Mouse (Mus musculus) limb, embryonic 15.5 days (tissue): Measurements from ENCODE around the gene Ccnk. TPM values are rescaled to one million over a fixed set of nuclear protein-coding genes. Genes with fewer than 3 reads are reported as not detected.

Source experiments
- ATAC-seq: fragments of 200-750 bp; cut with Nextera tagmentation; 2 replicates; pipeline ENCODE4 v1.8.0; 2017; ENCODE audit warnings: low read depth, moderate TSS enrichment; ENCODE audit not compliant: insufficient number of reproducible peaks, low FRiP score, low TSS enrichment
- H3K27ac ChIP-seq: fragments of 300-500 bp; sonication (generic); 2 replicates; pipeline ENCODE4 v1.5.1; 2015; ENCODE audit warnings: moderate library complexity, mild to moderate bottlenecking, inconsistent platforms
- H3K27me3 ChIP-seq: fragments of 300-500 bp; sonication (generic); 2 replicates; pipeline ENCODE4 v1.6.1; 2015; ENCODE audit warnings: inconsistent platforms
- H3K36me3 ChIP-seq: fragments of 300-500 bp; sonication (generic); 2 replicates; pipeline ENCODE4 v1.6.1; 2015; ENCODE audit warnings: inconsistent platforms
- H3K4me1 ChIP-seq: fragments of 300-500 bp; sonication (generic); 2 replicates; pipeline ENCODE4 v1.6.1; 2015; ENCODE audit warnings: inconsistent platforms
- H3K4me2 ChIP-seq: fragments of 300-500 bp; sonication (generic); 2 replicates; pipeline ENCODE4 v1.6.1; 2015; ENCODE audit warnings: mild to moderate bottlenecking, inconsistent platforms
- H3K4me3 ChIP-seq: fragments of 300-500 bp; sonication (generic); 2 replicates; pipeline ENCODE4 v1.5.1; 2015; ENCODE audit warnings: mild to moderate bottlenecking, inconsistent platforms
- H3K9ac ChIP-seq: fragments of 300-500 bp; sonication (generic); 2 replicates; pipeline ENCODE4 v1.6.1; 2015; ENCODE audit warnings: inconsistent platforms
- H3K9me3 ChIP-seq: fragments of 300-500 bp; sonication (generic); 2 replicates; pipeline ENCODE4 v1.6.1; 2016; ENCODE audit warnings: inconsistent platforms
- WGBS: fragments of 180-500 bp; shearing (Covaris S2); methylation state at CpG from one replicate; pipeline ENCODE4 v1.1.7; 2015; 5-methylcytosine and 5-hydroxymethylcytosine counted together
- polyA plus RNA-seq: library from polyadenylated mRNA; unstranded; fragments of >200 nt; fragmentation: Nextera tagmentation; extraction: Ambion mirVana; gene quantifications from 2 replicates; pipeline ENCODE4 v1.2.1, GENCODE M21; 2015

The Ccnk gene
- polyA plus RNA-seq, 1 experiment from 2014 or later, result 3.4 TPM

DNA sequence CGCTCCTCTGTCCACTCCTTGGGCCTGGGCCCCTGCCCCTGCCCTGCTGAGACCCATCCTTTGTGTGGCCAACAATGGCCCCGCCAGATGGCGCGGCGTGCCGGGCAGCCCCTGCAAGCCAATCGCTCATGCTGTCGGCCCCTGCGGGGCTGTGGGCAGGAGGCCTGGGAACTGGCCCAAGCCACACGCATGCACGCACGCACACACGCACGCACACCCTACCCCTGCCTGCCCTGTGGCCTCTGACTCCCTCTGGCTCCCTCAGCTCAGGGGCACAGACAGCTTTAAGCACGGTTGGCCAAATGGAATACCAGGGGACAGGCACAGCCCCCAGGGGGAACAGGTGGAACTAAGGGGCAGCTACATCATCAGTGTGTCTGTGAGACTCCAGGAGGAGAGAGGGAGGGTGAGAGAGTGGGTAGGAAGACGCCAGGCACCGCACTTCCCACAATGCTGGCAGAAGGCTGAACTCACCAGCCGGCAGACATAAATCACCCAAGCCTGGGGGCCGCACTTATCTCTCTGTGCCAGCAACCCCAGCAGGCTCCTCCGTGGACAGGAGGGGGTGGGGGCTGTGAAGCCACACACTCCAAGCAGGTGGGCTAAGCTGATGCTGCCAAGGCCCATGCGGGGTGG lies 61.7 kb downstream of the Ccnk start:
- no peaks in the 10 kb centered on the region for H3K27me3 ChIP-seq

DNA sequence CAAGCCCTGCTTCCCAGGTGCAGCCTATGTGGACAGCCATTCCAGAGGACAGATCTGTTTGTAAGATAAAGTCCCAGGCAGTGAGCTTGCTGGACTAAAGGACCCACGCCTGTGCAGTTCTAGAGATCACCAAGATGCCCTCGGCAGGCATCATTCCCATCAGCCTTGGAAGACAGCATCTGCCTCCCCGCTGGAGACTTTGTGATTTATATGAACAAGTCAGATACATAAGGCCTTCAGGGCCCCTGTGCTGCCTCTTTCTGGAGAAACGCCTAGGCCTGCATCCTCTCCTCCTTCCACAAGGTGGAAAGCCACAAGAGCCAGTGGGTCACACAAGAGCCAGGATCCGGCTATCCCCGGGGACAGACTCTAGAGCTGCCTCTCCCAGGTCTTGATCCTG lies 62.2 kb downstream of the Ccnk start:
- peaks cover 76% of the 10 kb centered on the region for H3K4me1 ChIP-seq
- no peak overlapping the region for H3K9ac ChIP-seq
- WGBS, result 51% methylated on average over 6 of the region's 6 CpGs
- H3K9me3 ChIP-seq, result no peaks in the 10 kb centered on the region
- no peaks in the 10 kb centered on the region for H3K27me3 ChIP-seq
- no peak overlapping the region; the same call in 1 of the 2 replicates for H3K27ac ChIP-seq
- H3K36me3 ChIP-seq, result no peaks in the 10 kb centered on the region
- H3K4me3 ChIP-seq, result no peak overlapping the region
- no peak for ATAC-seq
- H3K4me2 ChIP-seq, result no peak overlapping the region

More for the DNA sequence above, 61.7 kb downstream of the Ccnk start:
- no peak overlapping the region for H3K4me3 ChIP-seq
- no peak overlapping the region for H3K27ac ChIP-seq
- no peak overlapping the region for H3K9ac ChIP-seq
- H3K4me2 ChIP-seq, result no peak overlapping the region
- no peak for ATAC-seq
- no peaks in the 10 kb centered on the region for H3K9me3 ChIP-seq
- H3K4me1 ChIP-seq, result peaks cover 77% of the 10 kb centered on the region
- WGBS, result 26% methylated on average over 21 of the region's 21 CpGs
- H3K36me3 ChIP-seq, result no peaks in the 10 kb centered on the region

DNA sequence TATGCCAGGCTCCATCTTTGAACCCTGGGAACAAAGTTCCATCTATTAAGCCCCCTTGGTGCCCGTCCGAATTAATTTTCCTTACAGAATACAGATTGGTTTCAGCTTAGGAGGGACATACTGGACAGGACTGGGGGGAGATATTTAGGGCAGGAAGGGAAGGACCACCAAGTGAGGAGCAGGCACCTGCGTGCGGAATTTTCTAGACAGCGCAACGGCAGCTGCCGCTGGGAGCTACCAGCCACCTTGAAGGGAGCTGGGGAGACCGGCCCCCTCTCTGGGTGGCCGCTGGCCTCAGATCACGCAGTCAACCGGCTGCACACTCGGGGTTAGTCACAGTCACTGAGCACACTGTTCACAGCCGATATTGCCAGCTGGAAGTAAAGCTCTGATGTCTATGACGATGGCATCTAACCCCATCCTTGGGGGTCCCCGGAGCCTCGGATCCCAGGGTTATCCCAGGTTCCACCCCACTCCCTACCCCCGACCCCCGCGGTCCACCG lies 62.9 kb downstream of the Ccnk start:
- WGBS, result 80% methylated on average over 20 of the region's 20 CpGs
- Histone ChIP-seq H3K9ac (no peak overlapping the region), H3K36me3 (no peaks in the 10 kb centered on the region), H3K4me2 (no peak overlapping the region), H3K27me3 (no peaks in the 10 kb centered on the region), H3K4me1 (peaks cover 75% of the 10 kb centered on the region), H3K27ac (no peak overlapping the region), H3K4me3 (no peak overlapping the region), H3K9me3 (no peaks in the 10 kb centered on the region)
- ATAC-seq, result no peak

DNA sequence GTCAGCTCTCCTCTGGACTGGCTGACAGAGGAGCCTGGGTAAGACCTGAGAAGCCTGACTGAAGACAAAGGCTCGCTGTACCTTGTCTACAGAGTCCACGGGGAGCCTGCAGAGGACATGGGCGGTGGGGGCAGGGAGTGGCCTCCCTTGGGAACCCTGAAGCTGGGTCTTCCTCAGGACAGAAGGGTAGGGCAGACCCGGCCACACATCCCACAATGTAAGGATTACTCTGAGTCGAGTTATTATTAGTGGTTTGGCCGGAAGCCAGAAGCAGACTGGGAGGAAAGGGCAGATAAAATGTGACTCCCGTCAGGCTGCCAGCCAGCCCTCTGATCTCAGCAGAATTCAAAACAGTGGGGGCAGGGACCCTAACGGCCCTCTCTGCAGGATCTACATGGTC lies 65.4 kb downstream of the Ccnk start:
- 0 out of 2 replicates have a peak, but pooled peaks have one; percentile 38 for ATAC-seq
- no peak overlapping the region for H3K9ac ChIP-seq

DNA sequence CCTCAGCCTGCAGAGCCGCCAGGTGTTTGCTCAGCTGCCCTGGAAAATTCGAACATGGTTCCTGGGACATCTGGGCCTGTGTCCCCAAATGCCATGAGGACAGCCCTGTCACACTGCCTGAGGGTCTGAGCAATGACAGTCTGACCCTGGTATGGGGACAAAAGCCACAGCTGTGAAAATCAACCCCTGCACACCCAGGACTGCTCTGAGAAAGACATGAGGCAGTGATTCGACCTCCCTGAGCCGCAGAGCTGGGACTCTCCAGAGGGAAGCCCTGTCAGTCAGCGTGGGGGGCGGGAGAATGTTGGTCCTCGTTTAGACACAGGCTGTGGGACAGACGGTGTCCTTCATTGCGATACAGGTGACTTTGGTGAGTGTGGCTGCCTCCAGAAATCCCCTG lies 66.2 kb downstream of the Ccnk start:
- H3K36me3 ChIP-seq, result no peaks in the 10 kb centered on the region
- H3K27ac ChIP-seq, result no peak overlapping the region
- H3K27me3 ChIP-seq, result no peaks in the 10 kb centered on the region
- 56% methylated on average over 9 of the region's 9 CpGs for WGBS
- H3K4me1 ChIP-seq, result peaks cover 65% of the 10 kb centered on the region
- H3K9ac ChIP-seq, result no peak overlapping the region
- H3K4me2 ChIP-seq, result no peak overlapping the region
- no peaks in the 10 kb centered on the region for H3K9me3 ChIP-seq
- no peak overlapping the region for H3K4me3 ChIP-seq
- no peak for ATAC-seq

More for the DNA sequence above, 65.4 kb downstream of the Ccnk start:
- WGBS, result 9% methylated on average over 8 of the region's 8 CpGs
- Histone ChIP-seq H3K4me3 (no peak overlapping the region), H3K9me3 (no peaks in the 10 kb centered on the region), H3K4me1 (peaks cover 66% of the 10 kb centered on the region), H3K4me2 (no peak overlapping the region), H3K36me3 (no peaks in the 10 kb centered on the region), H3K27ac (no peak overlapping the region), H3K27me3 (no peaks in the 10 kb centered on the region)

DNA sequence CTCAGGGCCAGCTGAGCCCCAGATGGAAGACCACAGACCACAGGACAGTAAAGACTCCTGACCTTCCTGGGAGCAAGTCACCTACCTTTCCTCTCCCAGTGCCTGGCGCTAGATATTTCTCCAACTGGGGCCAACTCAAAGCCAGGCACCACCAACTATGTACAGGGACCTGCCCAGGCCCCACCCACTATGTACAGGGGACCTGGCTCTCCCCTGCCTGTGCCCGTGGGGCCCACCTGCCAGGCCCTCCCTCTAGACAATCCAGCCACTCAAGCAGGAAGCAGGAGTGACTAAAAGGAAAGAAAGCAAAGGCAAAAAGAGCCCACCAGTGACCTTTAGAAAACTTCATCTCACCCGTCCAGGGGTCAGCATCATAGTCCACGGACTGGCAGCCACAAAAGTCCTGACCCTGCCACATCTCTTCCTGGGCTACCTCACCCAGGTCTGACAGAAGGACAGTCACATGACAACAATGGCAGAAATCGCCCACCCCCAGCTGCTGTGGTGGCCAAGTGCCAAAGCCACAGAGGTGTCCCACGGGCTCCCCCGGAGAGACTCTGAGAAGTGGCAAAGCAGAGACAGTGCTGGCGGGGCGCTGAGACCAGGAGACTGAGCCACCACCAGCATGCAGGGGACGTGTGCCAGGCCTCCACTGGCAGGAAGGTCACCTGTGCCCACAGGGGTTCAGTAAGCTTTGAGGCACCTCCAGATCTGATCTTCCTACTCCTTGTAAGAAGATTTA lies 67.6 kb downstream of the Ccnk start:
- Histone ChIP-seq H3K27me3 (no peaks in the 10 kb centered on the region), H3K4me1 (peaks cover 56% of the 10 kb centered on the region)

DNA sequence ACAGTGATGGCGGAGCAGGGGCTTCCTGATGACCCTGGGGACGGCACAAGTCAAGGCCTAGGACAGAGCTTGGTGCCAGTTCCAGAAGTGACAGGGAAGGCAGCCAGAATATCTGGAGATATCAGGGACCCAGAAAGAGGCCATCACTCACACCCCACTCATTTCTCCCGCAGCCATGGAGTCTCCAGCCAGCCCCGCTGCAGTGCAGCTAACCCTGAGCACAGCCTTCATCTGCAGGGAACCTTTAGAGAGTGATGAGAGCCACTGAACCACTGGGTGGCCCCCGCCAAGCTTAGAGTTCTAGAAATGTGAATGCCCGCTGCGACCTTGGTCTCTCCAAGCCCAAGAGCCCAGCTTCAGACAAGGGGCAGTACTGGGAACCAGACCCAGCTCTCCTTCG lies 69.6 kb downstream of the Ccnk start:
- no peak for ATAC-seq
- H3K9me3 ChIP-seq, result no peaks in the 10 kb centered on the region
- H3K4me3 ChIP-seq, result no peak overlapping the region
- no peak overlapping the region for H3K27ac ChIP-seq
- WGBS, result 96% methylated on average over 8 of the region's 8 CpGs
- H3K27me3 ChIP-seq, result no peaks in the 10 kb centered on the region
- no peak overlapping the region for H3K9ac ChIP-seq
- H3K4me1 ChIP-seq, result peaks cover 75% of the 10 kb centered on the region
- H3K36me3 ChIP-seq, result no peaks in the 10 kb centered on the region
- H3K4me2 ChIP-seq, result no peak overlapping the region

More for the DNA sequence above, 67.6 kb downstream of the Ccnk start:
- 72% methylated on average over 10 of the region's 10 CpGs for WGBS
- Histone ChIP-seq H3K4me2 (no peak overlapping the region), H3K27ac (no peak overlapping the region), H3K4me3 (no peak overlapping the region), H3K9me3 (no peaks in the 10 kb centered on the region), H3K36me3 (no peaks in the 10 kb centered on the region), H3K9ac (no peak overlapping the region)
- no peak for ATAC-seq

DNA sequence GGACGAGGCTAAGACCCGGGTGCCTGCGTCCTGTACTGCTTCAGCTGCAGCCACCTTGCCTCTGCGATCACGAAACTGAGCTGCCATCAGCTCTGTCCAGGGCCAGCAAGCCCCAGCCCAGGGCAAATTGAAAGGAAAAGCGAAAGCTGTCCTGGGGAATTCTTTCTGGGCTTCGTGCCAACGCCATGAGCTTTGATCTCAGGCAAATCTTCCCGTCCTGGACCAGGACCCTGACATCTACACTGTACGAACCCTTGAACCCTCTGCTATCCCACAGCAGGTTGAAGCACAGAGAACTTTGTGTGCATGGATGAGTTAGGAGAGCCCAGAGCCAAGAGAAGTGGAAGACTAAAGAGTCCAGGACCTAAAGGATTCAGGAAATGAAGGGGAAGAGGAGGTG lies 70.1 kb downstream of the Ccnk start:
- no peak overlapping the region for H3K4me2 ChIP-seq
- no peaks in the 10 kb centered on the region for H3K36me3 ChIP-seq
- H3K27me3 ChIP-seq, result no peaks in the 10 kb centered on the region
- no peak overlapping the region for H3K27ac ChIP-seq
- no peak overlapping the region for H3K9ac ChIP-seq
- no peak for ATAC-seq
- 62% methylated on average over 10 of the region's 10 CpGs for WGBS
- no peak overlapping the region for H3K4me3 ChIP-seq
- no peaks in the 10 kb centered on the region for H3K9me3 ChIP-seq
- peaks cover 72% of the 10 kb centered on the region for H3K4me1 ChIP-seq

DNA sequence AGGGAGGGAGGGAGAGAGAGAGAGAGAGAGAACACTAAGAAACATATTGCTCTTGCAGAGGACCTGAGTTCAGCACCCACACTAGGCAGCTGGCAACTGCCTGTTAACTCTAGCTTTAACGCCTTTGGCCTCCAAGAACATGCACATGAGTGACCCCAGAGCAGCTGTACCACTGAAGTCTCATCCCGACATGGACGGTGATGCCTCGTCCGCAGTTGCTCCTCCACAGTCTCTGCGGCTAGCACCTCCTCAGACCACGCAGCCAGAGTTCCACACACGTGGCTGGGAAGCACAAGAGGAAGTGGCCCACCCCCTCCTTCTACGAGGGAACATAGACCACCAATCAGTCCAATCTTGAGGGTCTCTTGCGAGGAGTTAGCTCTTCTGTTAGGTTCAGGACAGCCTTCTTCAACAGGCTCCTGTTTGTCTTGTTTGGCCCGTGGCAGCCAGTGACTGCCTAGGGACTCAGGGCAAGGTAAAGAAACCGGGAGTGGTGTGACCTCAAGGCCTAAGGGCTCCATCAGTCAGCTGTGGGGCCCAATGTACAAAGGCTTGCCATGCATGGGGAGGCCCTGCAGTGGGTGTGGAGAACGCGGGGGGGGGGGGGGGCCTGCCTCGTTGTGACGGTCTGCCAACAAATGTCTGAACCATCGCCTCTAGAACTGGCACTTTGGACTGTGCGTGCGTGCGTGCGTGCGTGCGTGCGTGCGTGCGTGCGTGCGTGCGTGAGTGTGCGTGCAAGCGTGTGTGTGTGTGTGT lies 71.8 kb downstream of the Ccnk start:
- ATAC-seq, result no peak
- no peak overlapping the region for H3K4me2 ChIP-seq
- WGBS, result 86% methylated on average over 31 of the region's 31 CpGs
- H3K36me3 ChIP-seq, result no peaks in the 10 kb centered on the region
- no peaks in the 10 kb centered on the region for H3K9me3 ChIP-seq
- H3K9ac ChIP-seq, result no peak overlapping the region
- no peak overlapping the region for H3K4me3 ChIP-seq
- H3K27ac ChIP-seq, result no peak overlapping the region
- no peaks in the 10 kb centered on the region for H3K27me3 ChIP-seq
- H3K4me1 ChIP-seq, result peaks cover 63% of the 10 kb centered on the region

DNA sequence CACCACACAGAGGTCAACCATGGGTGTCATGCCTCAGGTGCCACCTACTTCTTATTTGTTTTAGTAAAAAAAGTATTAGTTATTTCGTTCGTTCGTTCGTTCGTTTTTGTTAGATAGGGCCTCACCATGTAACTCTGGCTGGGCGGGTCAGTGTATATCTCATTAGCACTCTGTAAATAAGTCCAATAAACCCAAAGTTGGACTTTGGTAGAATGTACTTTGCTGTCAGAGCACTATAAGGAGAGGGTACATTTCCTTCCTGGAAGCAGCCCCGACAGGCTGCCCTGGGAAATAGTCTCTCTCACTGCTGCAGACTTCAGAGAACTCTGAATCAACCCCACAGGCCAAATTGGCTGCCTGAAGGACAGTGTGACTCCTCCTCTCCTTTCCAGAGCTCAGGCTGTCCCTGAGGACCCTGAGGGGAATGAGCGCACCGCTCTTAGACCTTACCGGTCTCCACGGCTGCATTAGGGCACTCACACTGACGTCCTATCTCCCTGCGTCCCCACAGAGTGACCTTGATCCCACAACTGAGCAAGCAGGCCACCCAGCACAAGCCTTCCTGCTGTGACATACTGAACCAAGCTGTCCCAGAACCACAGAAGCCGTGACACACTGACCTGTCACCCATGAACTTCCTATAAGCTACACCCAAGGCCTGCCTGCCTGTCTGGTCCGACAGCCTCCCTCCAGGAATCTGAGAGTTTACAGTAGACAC lies 72.6 kb downstream of the Ccnk start:
- no peaks in the 10 kb centered on the region for H3K9me3 ChIP-seq
- 76% methylated on average over 15 of the region's 15 CpGs for WGBS
- peaks cover 65% of the 10 kb centered on the region for H3K4me1 ChIP-seq

More for the DNA sequence above, 72.6 kb downstream of the Ccnk start:
- no peak for ATAC-seq
- no peak overlapping the region for H3K4me2 ChIP-seq
- no peak overlapping the region for H3K27ac ChIP-seq
- H3K27me3 ChIP-seq, result no peaks in the 10 kb centered on the region
- H3K36me3 ChIP-seq, result no peaks in the 10 kb centered on the region
- H3K9ac ChIP-seq, result no peak overlapping the region
- no peak overlapping the region for H3K4me3 ChIP-seq
